Mouse (Mus musculus) forebrain, embryonic 11.5 days (tissue): ENCODE data around the gene Frmd4b. TPM values are rescaled to one million over a fixed set of nuclear protein-coding genes. Genes with fewer than 3 reads are reported as not detected.

Experiments used
- ATAC-seq: fragments of 200-750 bp; cut with Nextera tagmentation; replicated peaks from 2 replicates; pipeline ENCODE4 v1.8.0; 2017; ENCODE audit warnings: moderate TSS enrichment; ENCODE audit not compliant: low FRiP score
- DNase-seq: peaks from one replicate; pipeline ENCODE4 v3.0.0-alpha.2; 2017; ENCODE audit warnings: low spot score
- H3K27ac ChIP-seq: fragments of 300-500 bp; sonication (generic); 2 replicates; pipeline ENCODE4 v1.5.1; 2014; ENCODE audit warnings: low read depth, low read length
- H3K27me3 ChIP-seq: fragments of 300-500 bp; sonication (generic); 2 replicates; pipeline ENCODE4 v1.6.1; 2014; ENCODE audit warnings: mild to moderate bottlenecking, low read length, mixed read lengths; ENCODE audit not compliant: control insufficient read depth, insufficient read depth
- H3K36me3 ChIP-seq: fragments of 300-500 bp; sonication (generic); 2 replicates; pipeline ENCODE4 v1.6.1; 2014; ENCODE audit warnings: mild to moderate bottlenecking, low read length, moderate library complexity, mixed read lengths; ENCODE audit not compliant: control insufficient read depth, insufficient read depth
- H3K4me1 ChIP-seq: fragments of 300-500 bp; sonication (generic); replicated peaks from 2 replicates; pipeline ENCODE4 v1.6.1; 2014; ENCODE audit warnings: low read length, mixed read lengths; ENCODE audit not compliant: control insufficient read depth, insufficient read depth
- H3K4me2 ChIP-seq: fragments of 300-500 bp; sonication (generic); 2 replicates; pipeline ENCODE4 v1.6.1; 2014; ENCODE audit warnings: low read depth, mild to moderate bottlenecking, low read length, moderate library complexity, mixed read lengths; ENCODE audit not compliant: severe bottlenecking
- H3K4me3 ChIP-seq: fragments of 300-500 bp; sonication (generic); 2 replicates; pipeline ENCODE4 v1.5.1; 2014; ENCODE audit warnings: low read depth, low read length
- H3K9ac ChIP-seq: fragments of 300-500 bp; sonication (generic); 2 replicates; pipeline ENCODE4 v1.6.1; 2014; ENCODE audit warnings: low read length
- H3K9me3 ChIP-seq: fragments of 300-500 bp; sonication (generic); 2 replicates; pipeline ENCODE4 v1.6.1; 2016; ENCODE audit warnings: low read length, mixed read lengths; ENCODE audit not compliant: control insufficient read depth
- WGBS: fragments of 180-500 bp; shearing (Covaris S2); extraction: QIAGEN DNeasy Blood & Tissue Kit; methylation state at CpG from one replicate; pipeline ENCODE4 v1.1.7; 2014; 5-methylcytosine and 5-hydroxymethylcytosine counted together
- polyA plus RNA-seq: library from polyadenylated mRNA; unstranded; fragments of >200 nt; fragmentation: Nextera tagmentation; extraction: Ambion mirVana; gene quantifications from 2 replicates; pipeline ENCODE4 v1.2.1, GENCODE M21; 2014

Frmd4b gene
- polyA plus RNA-seq, 1 experiment from 2014 or later, result 35.7 TPM

DNA sequence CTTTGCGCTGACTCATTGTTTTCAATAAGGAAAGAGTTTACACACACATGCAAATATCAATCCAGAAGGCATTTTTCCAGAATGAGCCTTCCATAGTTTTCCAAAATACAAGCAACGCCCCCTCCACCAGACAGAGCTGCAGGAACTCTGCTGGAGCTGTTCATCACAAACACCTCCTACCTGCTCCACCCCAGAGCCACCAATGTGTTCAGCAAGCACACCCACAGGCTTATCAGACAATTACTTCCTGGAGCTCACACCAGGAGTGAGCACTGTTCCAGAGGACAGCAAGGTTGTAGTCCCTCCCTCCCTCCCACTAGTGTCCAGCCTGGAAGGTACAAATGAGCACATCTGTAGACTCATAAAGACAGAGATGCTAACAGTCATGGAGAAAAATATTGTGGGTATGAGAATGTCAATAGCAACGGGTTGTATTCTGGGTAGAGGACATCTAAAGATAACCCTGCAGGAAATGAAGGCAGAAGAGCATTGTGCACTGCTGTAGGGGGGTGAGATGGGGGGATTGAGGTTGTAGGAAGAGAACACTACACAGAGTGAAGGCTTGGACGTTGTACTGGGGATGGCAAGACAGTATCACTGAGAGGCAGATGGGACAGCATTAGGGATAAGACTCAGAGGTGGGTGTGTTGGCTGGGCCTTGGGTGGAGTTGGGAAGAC lies 144.3 kb downstream of the Frmd4b start:
- 77% methylated on average over 4 of the region's 4 CpGs for WGBS
- Histone ChIP-seq H3K4me2 (no peak overlapping the region), H3K27me3 (no peaks in the 10 kb centered on the region), H3K36me3 (no peaks in the 10 kb centered on the region), H3K9ac (no peak overlapping the region), H3K9me3 (no peaks in the 10 kb centered on the region; the same call in 1 of the 2 replicates), H3K4me1 (no peaks in the 10 kb centered on the region), H3K27ac (no peak overlapping the region), H3K4me3 (no peak overlapping the region)
- DNase-seq (no peak), ATAC-seq (no peak)

DNA sequence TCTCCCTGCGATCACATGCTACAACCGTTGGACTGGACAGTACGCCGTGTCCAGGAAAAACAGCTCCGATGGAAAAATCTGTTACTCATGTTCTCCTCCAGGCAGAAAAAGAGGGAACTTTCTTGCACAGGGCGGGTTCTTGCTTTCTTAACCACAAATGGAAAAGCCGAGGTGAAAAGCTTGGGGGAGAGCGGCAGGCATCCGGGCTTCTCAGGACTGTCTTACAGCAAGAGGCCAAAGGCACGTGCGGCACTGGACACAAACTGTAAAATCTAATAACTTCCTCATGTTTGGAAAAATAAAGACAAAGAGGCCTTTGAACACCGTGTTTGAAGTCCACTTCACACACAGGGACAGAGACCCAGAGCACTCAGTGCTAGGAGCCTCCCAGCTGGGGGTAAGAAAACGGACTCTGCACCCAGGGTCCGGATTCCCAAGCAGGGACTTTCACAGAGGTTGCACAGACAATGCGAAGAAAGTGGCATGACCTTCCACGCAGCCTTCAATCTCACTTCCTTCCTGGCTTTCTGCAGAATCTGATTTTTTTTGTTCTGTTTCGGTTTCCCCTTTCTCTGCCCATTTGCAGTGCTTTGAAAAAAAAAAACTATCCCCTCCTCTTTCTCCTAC lies 153.3 kb downstream of the Frmd4b start:
- no peaks in the 10 kb centered on the region for H3K27me3 ChIP-seq
- H3K4me1 ChIP-seq, result no peaks in the 10 kb centered on the region
- no peak overlapping the region for H3K4me3 ChIP-seq
- H3K27ac ChIP-seq, result no peak overlapping the region
- H3K9me3 ChIP-seq, result no peaks in the 10 kb centered on the region; the same call in 1 of the 2 replicates
- no peak for ATAC-seq
- H3K4me2 ChIP-seq, result no peak overlapping the region
- 62% methylated on average over 17 of the region's 17 CpGs for WGBS
- DNase-seq, result no peak
- no peak overlapping the region for H3K9ac ChIP-seq
- no peaks in the 10 kb centered on the region for H3K36me3 ChIP-seq

DNA sequence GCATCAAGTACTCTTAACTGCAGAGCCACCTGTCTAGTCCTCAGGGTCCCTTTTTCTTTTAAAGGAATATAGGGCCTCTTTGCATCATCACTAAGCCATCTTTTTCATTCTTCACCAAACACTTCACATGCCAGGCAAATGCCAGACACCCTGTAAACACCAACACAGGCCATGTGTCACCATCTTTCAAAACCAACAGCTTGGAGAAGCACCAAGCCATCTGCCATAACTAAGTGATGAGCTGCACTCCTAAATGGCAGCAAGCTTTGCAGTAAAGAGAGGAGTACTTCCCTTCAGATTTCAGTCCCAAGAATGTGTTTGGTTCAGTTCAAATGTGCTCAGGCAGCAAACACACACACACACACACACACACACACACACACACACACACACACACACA lies 154.9 kb downstream of the Frmd4b start:
- Histone ChIP-seq H3K4me1 (no peaks in the 10 kb centered on the region; the same call in 1 of the 2 replicates), H3K9me3 (no peaks in the 10 kb centered on the region), H3K4me2 (no peak overlapping the region), H3K36me3 (no peaks in the 10 kb centered on the region), H3K27ac (no peak overlapping the region), H3K4me3 (no peak overlapping the region), H3K27me3 (no peaks in the 10 kb centered on the region), H3K9ac (no peak overlapping the region)
- DNase-seq (no peak), ATAC-seq (no peak)

DNA sequence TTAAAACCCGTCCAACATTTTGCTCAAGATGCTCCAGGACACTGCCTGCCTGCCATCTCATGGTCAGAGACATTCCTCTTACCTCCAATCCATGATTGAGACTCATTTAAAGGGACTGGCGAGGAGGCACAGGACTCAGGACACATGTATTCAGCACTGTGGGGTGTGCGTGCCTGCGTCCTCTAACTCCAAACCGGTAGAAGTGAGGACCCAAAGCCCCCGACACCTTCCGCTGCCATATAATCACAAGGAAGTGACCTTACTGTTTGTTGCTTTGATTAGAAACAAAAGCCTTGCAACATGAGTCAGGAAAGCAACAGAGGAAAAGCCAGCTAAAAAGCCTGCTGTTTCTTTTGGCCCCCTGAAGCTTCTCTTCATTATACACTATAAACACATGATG lies 158.2 kb downstream of the Frmd4b start:
- WGBS, result 57% methylated on average over 7 of the region's 7 CpGs
- no peaks in the 10 kb centered on the region for H3K27me3 ChIP-seq
- no peak overlapping the region for H3K4me2 ChIP-seq
- no peak overlapping the region for H3K27ac ChIP-seq
- no peaks in the 10 kb centered on the region for H3K36me3 ChIP-seq
- H3K4me1 ChIP-seq, result no peaks in the 10 kb centered on the region; the same call in 1 of the 2 replicates
- no peak for ATAC-seq
- no peak overlapping the region for H3K4me3 ChIP-seq
- no peak for DNase-seq
- H3K9me3 ChIP-seq, result no peaks in the 10 kb centered on the region
- no peak overlapping the region for H3K9ac ChIP-seq

DNA sequence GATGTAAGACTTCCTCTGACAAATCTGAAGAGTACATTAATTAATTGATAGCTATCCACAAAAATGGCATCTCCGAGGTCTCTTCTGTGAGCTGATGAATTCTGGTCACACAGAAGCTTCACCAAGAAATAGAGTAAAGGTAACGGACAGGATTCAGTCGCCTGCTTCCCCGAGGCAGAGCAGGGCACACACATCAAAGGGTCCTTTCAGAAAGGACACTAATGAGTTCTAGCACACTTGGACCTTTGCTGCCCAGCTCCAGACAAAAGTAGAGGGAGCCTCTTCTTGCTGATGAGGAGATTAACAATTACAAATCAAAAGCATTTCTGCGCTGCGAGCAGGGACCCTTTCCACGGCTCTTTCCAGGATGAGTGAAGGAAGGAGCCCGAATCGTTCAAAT lies 159.0 kb downstream of the Frmd4b start:
- Histone ChIP-seq H3K27ac (peak overlapping the region; percentile 26; the same call in 1 of the 2 replicates), H3K27me3 (no peaks in the 10 kb centered on the region), H3K9ac (peak overlapping the region; percentile 5; the same call in 1 of the 2 replicates), H3K36me3 (no peaks in the 10 kb centered on the region), H3K4me1 (no peaks in the 10 kb centered on the region; the same call in 1 of the 2 replicates), H3K4me3 (no peak overlapping the region), H3K9me3 (no peaks in the 10 kb centered on the region), H3K4me2 (peak overlapping the region; percentile 19; the same call in 1 of the 2 replicates)
- peak; percentile 81 for ATAC-seq
- no peak for DNase-seq
- 12% methylated on average over 9 of the region's 9 CpGs for WGBS

DNA sequence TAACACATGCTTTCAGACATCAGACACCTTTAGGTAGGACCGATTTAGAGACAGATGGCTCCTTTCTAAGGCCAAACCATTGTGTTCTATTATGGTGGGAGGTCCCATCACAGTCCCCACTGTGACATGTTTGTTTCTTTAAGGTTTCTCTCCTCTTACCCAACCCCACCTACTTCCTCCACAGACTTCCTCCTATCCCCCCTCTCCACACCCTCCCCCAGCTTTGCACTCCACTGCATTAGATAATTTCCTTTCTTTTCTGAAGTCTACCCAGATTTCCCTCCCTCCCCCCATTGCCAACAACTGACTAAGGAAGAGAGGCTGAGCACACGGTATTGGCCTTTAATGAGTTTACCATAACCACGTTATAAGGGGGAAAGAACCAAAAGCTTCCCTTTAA lies 159.4 kb downstream of the Frmd4b start:
- DNase-seq, result peak; percentile 57
- Histone ChIP-seq H3K27me3 (no peaks in the 10 kb centered on the region), H3K4me3 (no peak overlapping the region), H3K27ac (peak overlapping the region; percentile 26; the same call in 1 of the 2 replicates), H3K9ac (no peak overlapping the region), H3K4me2 (peak overlapping the region; percentile 19; the same call in 1 of the 2 replicates), H3K36me3 (no peaks in the 10 kb centered on the region), H3K4me1 (no peaks in the 10 kb centered on the region; the same call in 1 of the 2 replicates), H3K9me3 (no peaks in the 10 kb centered on the region)
- WGBS, result 9% methylated on average over 3 of the region's 3 CpGs
- ATAC-seq, result peak; percentile 63

DNA sequence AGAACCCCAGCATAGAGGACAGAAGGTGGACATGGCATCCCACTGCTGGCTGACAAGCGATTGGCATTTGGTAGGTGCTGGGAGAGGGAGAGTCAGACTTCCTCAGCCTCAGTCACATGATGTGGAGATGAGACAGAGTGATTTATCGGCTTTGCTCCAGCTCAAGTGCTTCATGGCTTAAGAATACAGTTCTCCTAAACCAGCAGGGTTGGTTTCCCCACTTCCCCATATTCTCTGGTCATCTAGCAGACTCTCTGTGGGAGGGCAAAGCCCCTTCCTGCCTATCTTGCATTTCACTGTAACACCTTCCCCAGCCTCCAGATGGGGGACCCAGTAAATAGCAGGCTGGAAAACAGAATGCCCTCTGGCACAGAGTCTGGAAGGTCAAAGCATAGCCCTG lies 160.1 kb downstream of the Frmd4b start:
- Histone ChIP-seq H3K27ac (no peak overlapping the region), H3K36me3 (no peaks in the 10 kb centered on the region), H3K4me2 (no peak overlapping the region), H3K4me1 (no peaks in the 10 kb centered on the region; the same call in 1 of the 2 replicates), H3K9me3 (no peaks in the 10 kb centered on the region), H3K4me3 (no peak overlapping the region), H3K27me3 (no peaks in the 10 kb centered on the region), H3K9ac (no peak overlapping the region)
- DNase-seq (no peak), ATAC-seq (no peak)
- 69% methylated on average over 2 of the region's 2 CpGs for WGBS

DNA sequence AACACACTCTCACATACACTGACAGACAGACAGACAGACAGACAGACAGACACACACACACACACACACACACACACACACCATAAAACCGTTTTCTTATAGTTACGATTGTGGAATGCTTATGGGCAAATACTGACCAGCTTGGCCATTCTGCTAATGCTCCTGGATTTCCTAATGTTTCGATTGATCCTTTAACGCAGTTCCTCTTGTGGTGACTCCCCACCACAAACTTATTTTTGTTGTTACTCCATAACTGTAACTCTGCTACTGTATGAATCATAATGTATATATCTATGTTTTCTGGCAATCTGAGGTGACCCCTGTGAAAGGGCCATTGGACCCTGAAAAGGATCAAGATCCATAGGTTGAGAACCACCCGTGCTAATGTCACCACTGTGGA lies 165.1 kb downstream of the Frmd4b start:
- WGBS, result 88% methylated on average over 5 of the region's 5 CpGs
- no peaks in the 10 kb centered on the region for H3K27me3 ChIP-seq
- H3K9ac ChIP-seq, result no peak overlapping the region
- no peak overlapping the region for H3K4me2 ChIP-seq
- no peak overlapping the region for H3K27ac ChIP-seq
- no peaks in the 10 kb centered on the region for H3K9me3 ChIP-seq
- ATAC-seq, result no peak
- H3K36me3 ChIP-seq, result no peaks in the 10 kb centered on the region
- no peak for DNase-seq
- no peak overlapping the region for H3K4me3 ChIP-seq
- H3K4me1 ChIP-seq, result no peaks in the 10 kb centered on the region

DNA sequence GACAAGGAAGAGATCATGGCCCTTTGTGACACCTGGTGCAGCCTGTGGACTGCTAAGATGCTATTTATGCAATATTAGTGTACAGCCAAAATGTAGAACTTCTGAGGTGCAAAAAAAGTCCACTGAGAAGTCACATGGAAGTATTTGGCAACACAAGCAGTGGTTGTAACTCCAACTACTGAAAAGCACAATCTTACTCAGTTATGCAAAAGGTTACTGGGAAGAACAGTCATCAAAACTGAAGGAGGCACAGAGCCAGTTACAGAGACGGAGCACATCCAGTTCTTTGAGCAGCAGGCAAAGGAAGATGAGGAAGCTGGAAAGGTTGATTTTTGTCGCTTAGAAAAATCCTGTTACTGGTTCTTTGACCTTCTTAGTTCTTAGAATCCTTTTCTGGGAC lies 167.5 kb downstream of the Frmd4b start:
- Histone ChIP-seq H3K4me2 (no peak overlapping the region), H3K36me3 (no peaks in the 10 kb centered on the region), H3K9ac (no peak overlapping the region), H3K9me3 (no peaks in the 10 kb centered on the region), H3K4me3 (no peak overlapping the region), H3K27ac (no peak overlapping the region), H3K4me1 (no peaks in the 10 kb centered on the region), H3K27me3 (no peaks in the 10 kb centered on the region)
- DNase-seq, result no peak
- WGBS, result 93% methylated on average over 2 of the region's 2 CpGs
- ATAC-seq, result no peak
